Mouse (Mus musculus) E14TG2a.4 (cell line): ENCODE data around the gene Lsg1.

Source experiments
- H3K27me3 ChIP-seq: 2 replicates; pipeline ENCODE4 v1.6.1; 2014; ENCODE audit warnings: low read length, control low read depth; ENCODE audit not compliant: insufficient read depth
- H3K36me3 ChIP-seq: 2 replicates; pipeline ENCODE4 v1.6.1; 2014; ENCODE audit warnings: low read length, control low read depth; ENCODE audit not compliant: insufficient read depth
- H3K4me1 ChIP-seq: replicated peaks from 2 replicates; pipeline ENCODE4 v1.6.1; 2014; ENCODE audit warnings: low read depth, low read length, control low read depth
- H3K4me3 ChIP-seq: replicated peaks from 2 replicates; pipeline ENCODE4 v1.5.1; 2014; ENCODE audit warnings: mild to moderate bottlenecking, low read length
- H3K9me3 ChIP-seq: 2 replicates; pipeline ENCODE4 v1.6.1; 2014; ENCODE audit warnings: low read length, control low read depth
- CTCF ChIP-seq: conservative IDR thresholded peaks from 2 replicates; pipeline ENCODE4 v1.5.1; 2014; ENCODE audit warnings: low read length
- NANOG ChIP-seq: IDR thresholded peaks from 2 replicates; pipeline ENCODE4 v1.6.1; 2014; ENCODE audit warnings: borderline replicate concordance, low read length, mixed read lengths
- POU5F1 ChIP-seq: IDR thresholded peaks from 2 replicates; pipeline ENCODE4 v1.6.1; 2014; ENCODE audit warnings: low read length, borderline replicate concordance

Lsg1 gene

DNA sequence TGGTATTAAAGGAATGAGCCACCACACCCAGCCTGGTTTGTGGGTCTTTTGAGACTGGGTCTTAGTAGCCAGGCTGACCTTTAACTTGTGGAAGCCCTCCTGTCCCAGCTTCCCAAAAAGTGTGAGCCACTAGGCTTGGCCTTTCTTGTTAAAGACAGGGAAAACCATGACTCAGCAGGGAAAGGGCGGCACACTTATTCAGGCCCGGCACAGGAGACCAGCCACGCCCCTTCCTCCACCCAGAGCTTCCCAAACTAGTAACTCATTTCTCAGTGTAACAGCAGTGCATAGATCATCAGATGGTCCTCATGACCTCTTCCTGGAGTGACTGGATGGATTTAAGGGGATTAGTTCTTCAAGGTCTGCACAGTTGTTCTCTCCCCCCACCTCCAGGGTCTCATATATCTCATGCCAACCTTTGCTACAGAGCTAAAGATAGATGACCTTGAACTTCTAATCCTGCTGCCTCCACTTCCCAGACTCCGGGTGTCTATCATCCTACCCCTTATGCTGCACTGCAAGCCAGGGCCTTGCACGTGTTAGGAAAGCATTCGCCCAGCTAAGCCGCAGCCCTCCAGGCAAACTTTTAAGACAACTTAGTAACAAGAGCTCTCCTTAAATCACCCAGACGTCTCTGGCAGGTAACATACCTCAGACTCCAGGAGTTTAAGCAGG is 74.9 kb downstream of the Lsg1 start:
- TF ChIP-seq CTCF (no peak), NANOG (no peak), POU5F1 (no peak)
- Histone ChIP-seq H3K4me3 (peak overlapping the region; percentile 84), H3K4me1 (peaks cover 55% of the 10 kb centered on the region), H3K36me3 (no peaks in the 10 kb centered on the region), H3K9me3 (no peaks in the 10 kb centered on the region), H3K27me3 (peaks cover 11% of the 10 kb centered on the region; the same call in 1 of the 2 replicates)

DNA sequence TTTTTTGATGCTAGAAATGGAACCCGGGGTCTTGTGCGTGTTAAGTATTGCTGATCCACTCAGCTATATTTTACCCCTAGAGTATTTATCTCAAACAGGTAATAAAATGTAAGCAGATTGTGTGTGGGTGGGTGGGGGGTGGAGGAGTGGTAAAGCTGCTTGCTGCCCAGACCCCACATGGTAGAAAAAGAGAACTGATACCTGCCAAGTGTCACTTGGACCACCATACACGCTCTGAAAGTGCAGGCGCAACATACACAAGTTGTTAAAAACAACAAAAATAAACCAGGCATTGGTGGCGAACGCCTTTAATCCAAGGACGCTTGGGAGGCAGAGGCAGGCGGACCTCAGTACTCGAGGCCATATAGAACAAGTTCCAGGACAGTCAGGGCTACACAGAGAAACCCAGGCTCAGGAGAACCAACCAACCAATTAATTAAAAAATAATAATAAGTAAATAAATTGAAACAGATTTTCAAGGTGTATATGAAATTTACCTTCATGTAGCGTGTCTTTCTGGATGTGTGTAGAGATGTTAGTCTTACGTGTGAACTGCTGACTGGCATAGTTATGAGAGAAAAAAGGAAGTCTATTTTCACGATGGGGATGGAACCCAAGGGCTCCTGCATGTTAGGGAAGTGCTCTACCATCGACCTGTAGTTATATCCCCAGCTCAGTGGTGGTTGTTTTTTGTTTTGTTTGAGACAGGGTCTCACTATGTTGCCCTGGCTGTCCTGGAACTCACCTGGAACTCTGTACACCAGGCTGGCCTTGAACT is 75.6 kb downstream of the Lsg1 start:
- Histone ChIP-seq H3K27me3 (peaks cover 11% of the 10 kb centered on the region; the same call in 1 of the 2 replicates), H3K36me3 (no peaks in the 10 kb centered on the region), H3K9me3 (no peaks in the 10 kb centered on the region), H3K4me3 (peak overlapping the region; percentile 84), H3K4me1 (peaks cover 55% of the 10 kb centered on the region)
- TF ChIP-seq CTCF: no peak
- TF ChIP-seq POU5F1: no peak
- TF ChIP-seq NANOG: no peak

DNA sequence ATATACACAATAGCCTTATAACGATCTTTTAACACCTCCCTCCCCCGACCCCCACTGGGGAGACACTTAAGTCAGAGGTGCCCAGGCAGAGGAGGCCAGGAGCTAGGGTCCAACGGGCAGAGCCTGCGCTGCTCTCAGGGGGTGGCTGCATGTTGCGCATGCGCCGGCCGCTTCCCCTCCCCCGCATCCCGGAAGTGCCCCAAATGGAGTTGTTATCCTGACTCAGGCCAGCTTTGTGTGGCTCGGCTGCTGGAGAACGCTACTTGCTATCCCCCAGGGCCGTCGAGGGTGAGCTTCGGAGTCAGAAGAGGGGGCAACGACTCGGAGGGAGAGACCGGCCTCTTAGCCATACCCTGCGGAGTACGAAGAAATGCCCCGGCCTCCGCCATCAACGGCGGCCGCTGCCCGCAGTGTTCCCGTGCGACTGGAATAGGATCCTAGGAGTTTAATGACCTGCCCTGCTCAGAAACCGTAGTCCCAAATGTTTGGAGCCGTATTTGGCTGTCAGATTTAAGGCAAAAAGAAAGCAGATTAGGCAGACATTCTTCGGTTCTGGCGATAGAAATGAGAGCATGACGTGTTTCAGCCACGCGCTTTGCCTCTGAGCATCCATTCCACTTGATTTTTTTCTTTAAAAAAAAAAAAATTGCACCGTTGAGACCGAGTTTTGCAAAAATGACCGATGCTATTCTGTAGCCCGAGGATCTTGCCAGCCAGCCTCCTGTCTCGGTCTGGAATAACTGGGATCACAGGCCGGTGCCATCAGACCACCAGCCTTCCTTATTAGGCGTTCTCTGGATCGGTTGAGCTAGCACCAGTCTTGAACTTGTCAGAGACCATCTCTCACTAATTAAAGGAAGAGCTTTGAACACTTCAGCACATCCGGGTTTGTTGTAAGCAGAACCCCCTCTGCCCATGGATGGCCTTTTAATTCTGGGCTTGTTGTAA is 76.6 kb downstream of the Lsg1 start:
- Histone ChIP-seq H3K27me3 (peaks cover 11% of the 10 kb centered on the region; the same call in 1 of the 2 replicates), H3K36me3 (no peaks in the 10 kb centered on the region), H3K9me3 (no peaks in the 10 kb centered on the region), H3K4me3 (peak overlapping the region; percentile 84), H3K4me1 (peaks cover 58% of the 10 kb centered on the region)
- no peak for TF ChIP-seq NANOG
- no peak for TF ChIP-seq CTCF
- no peak for TF ChIP-seq POU5F1
